Mouse (Mus musculus): ENCODE measurements around the gene Peg12.
A peak's percentile ranks its signal among the peaks of the same experiment; 100 is the strongest.

Peg12 gene

DNA sequence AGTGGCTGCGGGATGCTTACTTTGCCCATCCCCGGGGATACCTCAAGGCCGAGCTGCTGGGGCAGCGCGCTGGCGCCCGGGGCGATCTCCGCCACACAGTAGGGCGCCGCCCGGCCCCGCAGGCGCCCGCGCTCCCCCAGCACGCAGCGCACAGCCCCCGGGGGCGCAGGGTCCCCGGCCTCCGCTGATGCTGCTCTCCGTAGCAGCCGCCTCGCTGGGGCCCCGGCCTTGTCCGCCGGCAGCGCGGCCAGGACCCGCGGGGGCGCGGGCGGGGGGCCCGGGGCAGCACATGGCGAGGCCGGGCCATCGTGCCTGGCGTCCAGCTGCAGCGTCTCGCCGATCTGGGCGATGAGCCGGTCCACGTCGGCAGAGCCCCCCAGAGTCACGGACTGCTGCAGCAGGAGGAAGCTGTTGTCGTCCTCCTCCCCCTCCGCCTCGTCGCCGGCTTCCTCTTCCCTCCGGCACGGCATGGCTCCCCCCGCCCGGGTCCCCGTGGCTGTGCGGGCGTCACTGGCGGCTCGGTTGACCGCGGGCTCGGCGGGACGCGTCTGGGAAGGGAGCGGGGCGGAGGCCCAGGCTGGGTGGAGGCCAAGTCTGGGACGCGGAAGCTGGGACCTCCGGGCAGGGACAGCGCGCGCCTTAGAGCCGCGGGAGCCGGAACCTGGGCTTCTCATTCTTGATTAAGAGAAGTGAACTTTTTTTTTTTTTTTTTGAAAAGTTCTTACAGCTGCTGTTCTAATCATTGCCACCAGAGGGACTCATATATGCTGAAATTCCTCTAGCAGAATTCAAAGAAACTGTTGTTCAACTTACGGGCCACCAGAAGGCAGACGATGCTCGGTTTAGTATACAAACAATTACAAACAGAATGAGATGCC, at the start of gene Peg12:
Gene Peg12 (minus strand): TSS at position 633 of the 878 bp plus-strand sequence.
- peak; percentile 81 for DNase-seq (ENCODE audit: low read depth, low spot score)

DNA sequence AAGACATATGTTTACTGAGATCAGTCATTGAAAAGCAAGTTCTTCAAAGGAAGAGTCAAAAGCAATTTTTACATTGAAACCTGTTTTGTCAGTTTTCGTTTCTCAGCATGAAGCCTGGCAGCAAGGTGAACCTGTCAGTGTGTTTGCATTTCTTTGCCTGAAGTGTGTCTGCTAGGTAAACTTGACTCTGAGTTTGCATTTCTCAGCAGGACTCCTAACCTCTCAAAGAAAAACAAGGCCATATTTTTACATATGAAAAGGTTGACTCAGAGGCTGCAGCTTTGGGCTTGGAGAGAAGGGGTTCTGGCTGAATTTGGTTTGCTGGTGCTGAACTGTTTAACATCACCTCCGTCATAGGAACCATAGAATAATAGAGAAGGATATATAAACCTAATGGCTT, 21.8 kb upstream of the Peg12 start:
- no peak for DNase-seq (ENCODE audit: low read depth, low spot score)

DNA sequence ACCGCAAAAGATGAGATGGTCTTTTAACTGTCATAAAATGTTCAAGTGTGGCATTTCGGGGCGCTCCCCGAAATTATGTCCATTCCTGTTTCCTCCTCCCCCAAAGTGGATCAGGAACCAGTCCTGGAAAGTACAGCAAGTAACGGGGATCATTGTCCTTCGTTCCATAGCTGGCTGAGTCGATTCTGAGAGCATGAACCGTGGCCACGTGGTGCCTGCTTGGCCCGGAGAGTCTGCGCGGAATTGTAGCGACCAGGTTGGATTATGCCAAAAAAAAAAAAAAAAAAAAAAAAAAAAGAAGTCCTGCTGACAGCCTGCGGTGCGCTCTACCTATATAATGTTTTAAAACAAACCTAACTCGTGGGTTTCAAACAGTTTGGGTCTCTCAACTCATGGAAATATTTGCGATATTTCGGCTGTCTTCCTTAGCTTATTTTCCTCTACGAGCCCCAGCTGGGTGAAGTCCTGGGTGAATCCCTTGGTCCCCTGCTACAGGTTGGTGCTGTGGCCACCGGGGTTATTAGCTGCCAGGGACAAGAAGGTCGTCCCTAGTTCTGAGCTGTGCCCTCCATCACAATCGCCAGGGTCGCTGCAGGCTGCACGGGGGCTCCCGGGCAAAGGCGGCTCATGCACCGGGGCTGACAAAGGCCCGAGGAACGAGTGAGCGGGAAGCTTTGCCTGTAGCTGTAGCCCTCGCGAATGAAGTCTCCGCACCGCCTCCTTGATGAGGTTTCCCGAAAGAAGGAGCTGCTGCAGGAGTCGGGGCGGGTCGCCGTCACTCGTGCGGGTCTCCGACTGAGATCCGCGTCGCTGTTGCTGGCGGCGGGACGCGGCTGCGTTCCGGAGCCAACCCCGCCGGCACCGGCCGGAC, 1.1 kb downstream of the Peg12 start:
- peak; percentile 48 for DNase-seq (ENCODE audit: low read depth, low spot score)

DNA sequence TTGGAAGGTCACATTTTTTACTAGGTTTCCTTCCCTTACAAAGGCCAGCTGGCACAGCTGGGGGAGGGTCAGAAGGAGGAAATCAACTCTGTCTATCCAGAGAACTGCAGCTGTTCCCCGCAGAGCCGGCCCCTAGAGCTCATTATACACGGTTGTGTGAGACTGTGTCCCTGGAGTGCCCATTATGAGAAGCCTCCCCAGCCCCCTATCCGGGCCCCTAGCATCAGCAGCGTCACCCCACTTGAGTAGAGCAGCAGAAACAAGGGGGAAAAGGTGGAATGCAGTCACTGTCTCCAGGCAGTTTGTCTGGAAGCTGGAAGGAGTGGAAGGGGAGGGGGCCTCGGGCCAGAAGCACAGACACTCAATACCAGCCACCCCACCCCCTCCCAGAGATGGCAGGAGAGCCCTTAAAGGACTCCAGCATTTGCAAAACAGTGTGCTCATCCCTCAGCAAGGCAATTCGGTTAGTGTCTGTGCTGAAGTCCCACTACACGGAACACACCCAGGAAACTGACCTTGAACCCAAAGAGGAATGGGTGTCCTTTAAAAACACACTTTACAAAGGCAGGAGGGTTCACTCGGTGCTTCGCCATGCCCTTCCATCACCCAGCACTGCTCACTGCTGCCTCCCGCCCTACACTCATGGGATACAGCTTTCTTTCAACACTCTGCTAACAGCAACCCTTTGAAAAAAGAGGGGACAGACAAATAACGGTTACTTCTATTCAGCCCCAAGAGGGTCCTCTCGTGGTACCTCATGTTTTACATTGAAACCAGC, 1.9 kb downstream of the Peg12 start:
- DNase-seq (ENCODE audit: low read depth, low spot score): peak; percentile 13

DNA sequence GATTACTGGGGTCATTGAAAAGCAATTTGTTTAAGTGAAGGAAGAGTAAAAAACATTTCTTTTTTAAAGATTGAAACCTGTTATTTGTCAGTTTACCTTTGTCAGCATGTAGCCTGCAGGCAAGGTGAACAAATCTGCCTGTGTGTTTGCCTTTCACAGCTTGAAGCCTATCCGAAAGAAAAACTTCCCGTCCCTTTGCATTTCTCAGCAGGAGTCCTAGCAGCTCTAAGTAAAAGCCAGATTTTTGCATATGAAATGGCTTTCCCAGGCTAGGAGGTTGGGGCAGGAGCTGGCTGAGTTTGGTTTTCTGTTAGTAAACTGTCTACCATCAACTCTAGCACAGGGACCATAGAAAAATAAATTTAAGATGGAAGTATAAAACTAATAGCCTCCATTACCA, 12.0 kb downstream of the Peg12 start:
- DNase-seq (ENCODE audit: low read depth, low spot score): no peak

DNA sequence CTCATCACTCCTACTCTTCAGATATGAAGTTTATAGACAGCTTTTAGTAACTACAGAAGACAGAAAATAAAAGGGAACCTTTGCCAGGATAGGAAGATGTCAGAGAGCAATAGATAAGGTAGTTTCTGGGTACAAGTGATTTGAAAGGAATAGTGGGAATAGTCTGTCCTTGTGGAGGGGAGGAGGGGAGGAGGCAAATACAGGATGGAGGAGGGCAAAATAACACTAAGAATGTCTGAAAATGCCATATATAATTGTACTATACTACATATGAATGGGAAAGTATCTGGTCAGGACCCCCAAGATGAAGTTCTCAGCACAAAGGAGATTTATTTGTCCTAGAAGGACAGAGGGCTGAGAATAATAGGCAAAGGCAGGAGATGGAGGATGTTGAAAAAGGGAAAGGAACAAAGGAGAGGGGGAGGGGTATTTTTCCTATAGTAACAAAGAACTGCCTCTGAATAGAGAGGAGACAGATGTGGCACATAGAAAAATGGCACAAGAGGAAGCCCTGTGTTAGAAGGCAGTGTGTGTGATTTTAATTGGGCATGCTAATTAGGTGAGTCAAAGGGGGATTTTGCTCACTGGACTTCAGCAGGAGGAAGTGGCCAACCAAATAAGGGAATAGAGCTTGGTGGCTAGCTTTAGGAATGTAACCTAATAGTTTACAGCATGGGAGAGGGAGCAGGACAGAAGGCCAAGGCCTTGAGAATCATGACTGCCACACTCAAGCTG, 18.7 kb downstream of the Peg12 start:
- DNase-seq (ENCODE audit: low read depth, low spot score): no peak

DNA sequence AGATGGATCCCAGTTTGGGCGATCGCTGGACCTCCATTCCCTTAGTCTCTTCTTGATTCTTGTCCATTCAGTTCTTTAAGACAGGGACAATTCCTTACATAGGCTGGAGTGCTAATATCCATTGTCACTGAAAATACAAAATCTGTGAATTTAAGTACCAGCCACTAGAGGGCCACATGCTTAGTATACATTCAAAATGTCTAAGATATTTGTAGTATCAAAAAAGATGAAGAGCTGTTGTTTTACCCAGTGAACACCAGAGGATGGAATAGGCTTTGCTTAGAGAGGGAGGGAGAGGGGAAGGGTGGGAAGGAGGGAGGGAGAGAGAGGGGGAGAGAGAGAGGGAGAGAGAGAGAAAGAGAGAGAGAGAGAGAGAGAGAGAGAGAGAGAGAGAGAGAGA, 27.9 kb downstream of the Peg12 start:
- peak; percentile 59 for DNase-seq (ENCODE audit: low read depth, low spot score)

DNA sequence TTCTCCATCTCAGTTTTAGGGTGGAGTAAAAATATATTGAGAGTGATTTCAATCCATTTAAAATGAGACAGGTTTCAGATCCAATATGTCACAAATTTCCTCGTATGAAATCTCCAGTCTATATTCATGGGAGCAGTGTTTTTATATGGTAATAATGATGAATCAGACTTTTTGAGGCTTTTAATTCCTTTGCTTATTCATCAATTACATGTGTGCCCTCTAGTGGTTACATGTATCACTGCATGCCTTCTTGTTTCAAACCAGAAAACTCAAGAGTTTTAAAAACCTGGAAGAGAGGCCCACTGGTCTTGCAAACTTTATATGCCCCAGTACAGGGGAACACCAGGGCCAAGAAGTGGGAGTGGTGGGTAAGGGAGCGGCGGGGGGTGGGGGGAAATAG, 31.1 kb downstream of the Peg12 start:
- DNase-seq (ENCODE audit: low read depth, low spot score): peak; percentile 68

DNA sequence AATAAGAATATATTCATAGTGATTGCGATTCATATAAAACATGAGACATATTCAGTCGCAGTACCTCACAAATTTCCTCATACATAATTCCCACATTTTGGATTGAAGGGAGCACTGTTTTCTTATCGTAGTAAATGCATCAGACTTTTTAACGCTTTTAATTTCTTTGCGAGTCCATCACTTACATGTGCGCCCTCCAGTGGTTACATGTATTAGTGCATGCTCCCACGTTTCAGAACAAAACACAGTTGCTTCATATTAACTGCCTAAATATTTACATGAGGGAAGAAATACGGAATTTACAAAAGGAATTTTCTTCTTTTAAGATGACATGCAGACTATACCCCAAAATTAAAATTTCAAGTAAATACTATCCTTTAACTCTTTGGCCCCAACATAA, 36.0 kb downstream of the Peg12 start:
- peak; percentile 75 for DNase-seq (ENCODE audit: low read depth, low spot score)

DNA sequence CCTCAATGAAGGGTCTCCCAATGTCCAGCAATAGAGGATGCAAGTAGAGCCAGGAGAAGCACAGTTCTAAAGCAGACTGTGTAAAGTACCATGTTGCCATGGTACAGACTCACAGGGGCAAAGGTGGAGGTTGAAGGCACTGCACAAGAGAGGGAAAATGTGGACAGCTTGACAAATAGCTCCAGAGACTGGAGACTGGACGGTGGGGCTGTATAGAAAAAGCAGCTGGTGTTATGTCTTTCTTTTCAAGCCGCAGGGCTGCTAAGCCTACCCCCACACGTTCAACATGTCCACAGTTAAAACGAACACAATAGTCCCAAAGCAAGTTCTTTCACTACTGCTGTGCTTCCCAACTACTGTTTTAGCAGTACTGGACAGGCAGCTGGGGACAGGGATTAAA, 41.1 kb downstream of the Peg12 start:
- DNase-seq (ENCODE audit: low read depth, low spot score): no peak

DNA sequence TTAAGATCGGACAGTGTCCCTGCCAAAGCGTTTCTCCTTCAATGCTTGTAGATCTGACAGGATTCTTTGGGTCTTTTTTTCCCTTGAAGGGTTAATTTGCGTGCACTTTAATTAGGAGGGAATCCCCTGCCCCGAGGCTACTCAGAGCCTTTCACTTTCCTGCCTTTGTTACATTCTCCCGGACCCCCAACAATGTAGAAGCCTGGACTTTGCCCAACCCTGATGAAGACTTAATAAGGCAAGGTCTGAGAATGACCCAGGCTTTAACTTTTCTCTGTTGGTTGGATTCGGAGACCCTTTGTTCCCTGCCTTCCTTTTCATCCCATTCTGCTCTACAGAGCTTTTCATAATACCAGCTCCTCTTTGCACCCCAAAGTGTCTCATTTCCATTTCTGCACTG, 43.7 kb downstream of the Peg12 start:
- peak; percentile 14 for DNase-seq (ENCODE audit: low read depth, low spot score)

DNA sequence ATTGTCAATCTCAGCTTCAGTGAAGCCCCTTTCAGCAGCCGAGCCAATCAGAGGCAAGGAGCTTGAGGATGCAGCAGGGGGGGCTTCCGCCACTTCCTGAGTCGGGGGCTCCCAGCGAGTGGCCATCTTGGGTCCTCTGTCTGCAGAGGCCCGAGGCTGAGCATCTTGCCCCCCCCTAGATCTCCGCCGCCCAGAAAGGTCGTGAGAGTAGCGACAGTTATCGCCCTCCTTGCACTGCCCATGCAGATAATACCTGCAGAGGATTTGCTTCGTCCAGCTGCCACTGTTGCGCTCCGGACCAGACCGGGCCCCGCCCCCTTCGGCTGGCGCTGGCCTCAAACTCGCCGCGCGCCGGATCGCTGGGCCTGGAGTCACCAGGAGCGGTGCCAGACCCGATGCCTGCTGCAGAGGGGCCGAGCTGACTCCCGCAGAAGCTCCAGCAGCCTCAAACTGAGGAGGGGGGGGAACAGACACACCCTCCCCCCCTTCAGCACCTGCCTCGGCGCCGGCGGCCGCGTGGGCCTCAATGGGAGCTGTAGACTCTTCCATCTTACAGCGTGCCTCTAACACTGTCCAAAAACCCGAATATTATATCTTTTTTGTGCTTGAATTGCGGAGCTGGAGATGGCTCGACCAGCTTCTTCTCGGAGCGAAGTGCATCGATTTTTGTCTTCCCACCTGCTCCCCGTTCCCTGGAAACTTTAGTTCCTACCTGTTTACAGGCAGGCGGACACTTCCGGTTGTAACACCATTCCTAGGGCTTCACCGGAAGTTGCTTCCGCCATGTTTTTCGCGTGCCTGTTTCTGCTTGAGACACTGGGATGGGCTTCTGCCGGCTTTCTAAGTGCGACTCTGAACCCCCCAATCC, 44.6 kb downstream of the Peg12 start, which contains the start of gene Mkrn3:
Gene Mkrn3 (minus strand): TSS at position 647 of the 868 bp plus-strand sequence.
- DNase-seq (ENCODE audit: low read depth, low spot score): peak; percentile 85

DNA sequence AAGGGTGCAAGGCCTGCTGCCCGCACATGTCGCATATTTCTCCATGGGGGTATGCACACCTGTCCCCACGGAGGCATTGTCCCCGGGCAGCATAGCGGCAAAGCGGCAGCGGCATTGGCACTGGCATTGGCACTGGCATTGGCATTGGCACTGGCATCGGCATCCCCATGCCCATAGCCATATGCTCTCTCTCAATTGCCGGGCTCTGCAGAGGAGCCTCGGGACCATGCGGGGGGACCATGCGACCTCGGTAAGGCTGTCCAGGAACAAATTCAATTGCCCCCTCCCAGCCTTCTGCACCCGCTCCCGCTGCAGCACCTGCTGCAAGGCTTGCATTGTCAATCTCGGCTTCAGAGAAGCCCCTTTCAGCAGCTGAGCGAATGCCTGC, 45.2 kb downstream of the Peg12 start:
- no peak for DNase-seq (ENCODE audit: low read depth, low spot score)

DNA sequence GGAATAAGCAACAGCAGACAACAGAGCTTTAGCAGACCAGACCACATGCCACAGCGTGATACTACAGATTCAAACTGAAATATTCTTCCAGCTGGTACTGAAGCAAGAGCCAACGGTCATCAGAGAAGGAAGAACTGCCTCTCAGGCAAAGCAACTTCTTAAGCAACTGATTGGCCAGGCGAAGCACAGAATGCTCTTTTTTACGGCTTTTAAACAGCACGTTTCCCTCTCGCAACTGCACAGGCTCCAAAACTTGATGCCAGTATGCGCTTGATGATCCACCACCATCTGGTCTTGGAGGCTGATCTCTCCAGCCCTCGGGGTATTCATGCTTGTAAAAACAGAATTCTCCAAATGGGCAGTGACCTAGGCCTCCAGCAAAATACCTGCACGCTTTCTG, 46.0 kb downstream of the Peg12 start:
- DNase-seq (ENCODE audit: low read depth, low spot score): no peak

DNA sequence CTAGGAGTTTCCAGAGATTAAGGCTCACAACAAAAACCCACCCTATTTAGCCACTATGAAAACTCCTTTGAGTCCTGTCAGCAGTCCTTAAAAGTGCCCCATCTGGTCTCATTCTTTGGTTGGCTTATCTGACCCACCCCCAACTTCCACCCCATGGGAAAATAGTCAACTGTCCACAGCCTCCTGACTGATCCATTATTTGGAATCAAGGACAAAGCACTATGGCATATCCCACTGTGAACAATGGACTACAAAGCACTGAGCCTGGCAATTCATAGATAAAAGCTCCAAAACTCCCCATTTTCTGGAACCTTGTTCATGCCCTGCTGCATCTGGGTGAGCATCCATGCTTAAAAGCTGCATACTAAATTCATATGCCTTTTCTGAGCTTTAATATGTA, 48.1 kb downstream of the Peg12 start:
- no peak for DNase-seq (ENCODE audit: low read depth, low spot score)

DNA sequence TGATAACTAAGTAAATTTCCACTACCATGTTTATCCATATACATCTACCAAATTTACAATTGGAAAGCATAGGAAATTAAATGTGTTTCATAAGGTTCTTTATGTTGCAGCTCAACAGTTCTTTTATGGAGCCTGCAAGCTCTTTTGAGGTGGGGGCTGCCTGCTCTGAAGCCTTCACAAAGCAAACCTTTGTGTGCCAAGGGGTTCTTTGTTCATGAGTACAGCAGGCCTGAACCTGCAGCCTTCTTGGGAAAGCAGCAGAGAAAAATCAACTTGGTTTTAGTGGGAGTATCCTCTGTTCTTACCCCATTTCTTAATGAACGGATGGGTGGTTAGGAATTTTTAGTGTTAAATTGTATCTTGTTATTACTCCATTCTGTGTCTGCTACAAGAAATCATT, 49.1 kb downstream of the Peg12 start:
- DNase-seq (ENCODE audit: low read depth, low spot score): no peak
